Mouse (Mus musculus) MEL (cell line): ENCODE measurements around the gene Sgca. TPM values are rescaled to one million over a fixed set of nuclear protein-coding genes. Genes with fewer than 3 reads are reported as not detected.

Experiments used
- DNase-seq: peaks from one replicate; pipeline ENCODE4 v3.0.0; 2011; ENCODE audit warnings: low read depth, low spot score
- H3K27ac ChIP-seq: 2 replicates; pipeline ENCODE4 v1.5.1; 2012; ENCODE audit warnings: low read depth, mild to moderate bottlenecking, control low read depth, low read length, moderate library complexity; ENCODE audit not compliant: control insufficient read depth
- H3K27me3 ChIP-seq, 2 experiments: fragments of 150-350 bp in 1 of 2; sonication (generic) in 1 of 2; 2 replicates each; pipeline ENCODE4 v1.6.1; 2012; ENCODE audit warnings: low read length in 2 of 2, mild to moderate bottlenecking in 2 of 2, improper control_type of control experiment in 1 of 2, moderate library complexity in 1 of 2; ENCODE audit not compliant: insufficient read depth in 2 of 2, control insufficient read depth in 1 of 2
- H3K36me3 ChIP-seq, 2 experiments: 2 replicates each; pipeline ENCODE4 v1.6.1; 2012 to 2014; ENCODE audit warnings: low read length in 2 of 2, improper control_type of control experiment in 1 of 2, inconsistent platforms in 1 of 2, mild to moderate bottlenecking in 1 of 2; ENCODE audit not compliant: insufficient read depth in 2 of 2, control insufficient read depth in 1 of 2
- H3K4me1 ChIP-seq, 2 experiments: fragments of 150-350 bp in 1 of 2; sonication (generic) in 1 of 2; 2 replicates each; pipeline ENCODE4 v1.6.1; 2012; ENCODE audit warnings: low read length in 2 of 2, improper control_type of control experiment in 1 of 2, mild to moderate bottlenecking in 1 of 2; ENCODE audit not compliant: insufficient read depth in 2 of 2, control insufficient read depth in 1 of 2
- H3K4me3 ChIP-seq, 2 experiments: fragments of 150-350 bp in 1 of 2; sonication (generic) in 1 of 2; 2 replicates each; pipeline ENCODE4 v1.5.1; 2012; ENCODE audit warnings: low read depth in 2 of 2, low read length in 2 of 2, mild to moderate bottlenecking in 2 of 2, moderate library complexity in 2 of 2, control low read depth in 1 of 2, improper control_type of control experiment in 1 of 2; ENCODE audit not compliant: control insufficient read depth in 1 of 2, insufficient read depth in 1 of 2
- H3K79me2 ChIP-seq: 2 replicates; pipeline ENCODE4 v1.6.1; 2012; ENCODE audit warnings: mild to moderate bottlenecking, low read length, moderate library complexity; ENCODE audit not compliant: control insufficient read depth, poor library complexity, insufficient read depth
- H3K9ac ChIP-seq: 2 replicates; pipeline ENCODE4 v1.6.1; 2012; ENCODE audit warnings: low read depth, mild to moderate bottlenecking, control low read depth, low read length, moderate library complexity; ENCODE audit not compliant: control insufficient read depth, poor library complexity, severe bottlenecking
- H3K9me3 ChIP-seq: fragments of 150-350 bp; sonication (generic); replicated peaks from 2 replicates; pipeline ENCODE4 v1.6.1; 2012; ENCODE audit warnings: mild to moderate bottlenecking, low read length, improper control_type of control experiment, moderate library complexity; ENCODE audit not compliant: insufficient read depth
- BHLHE40 ChIP-seq: IDR thresholded peaks from 2 replicates; pipeline ENCODE4 v1.6.1; 2012; ENCODE audit warnings: low read depth, mild to moderate bottlenecking, inconsistent platforms, low read length, improper control_type of control experiment, borderline replicate concordance
- CHD1 ChIP-seq: IDR thresholded peaks from 2 replicates; pipeline ENCODE4 v1.6.1; 2012; ENCODE audit warnings: low read depth, mild to moderate bottlenecking, inconsistent platforms, low read length, improper control_type of control experiment
- CHD2 ChIP-seq: IDR thresholded peaks from 2 replicates; pipeline ENCODE4 v1.6.1; 2011; ENCODE audit warnings: low read length, improper control_type of control experiment
- E2F4 ChIP-seq: IDR thresholded peaks from 2 replicates; pipeline ENCODE4 v1.6.1; 2011; ENCODE audit warnings: low read depth, low read length, improper control_type of control experiment, borderline replicate concordance
- ELF1 ChIP-seq: IDR thresholded peaks from 2 replicates; pipeline ENCODE4 v1.6.1; 2014; ENCODE audit warnings: low read depth, mild to moderate bottlenecking, inconsistent platforms, low read length, improper control_type of control experiment, moderate library complexity
- EP300 ChIP-seq, 2 experiments: IDR thresholded peaks; 2 replicates each; pipeline ENCODE4 v1.6.1; 2011; ENCODE audit warnings: improper control_type of control experiment in 2 of 2, low read length in 2 of 2, low read depth in 1 of 2, mild to moderate bottlenecking in 1 of 2
- ETS1 ChIP-seq: IDR thresholded peaks from 2 replicates; pipeline ENCODE4 v1.6.1; 2012; ENCODE audit warnings: low read depth, mild to moderate bottlenecking, inconsistent platforms, low read length, improper control_type of control experiment, moderate library complexity
- GABPA ChIP-seq: IDR thresholded peaks from 2 replicates; pipeline ENCODE4 v1.6.1; 2012; ENCODE audit warnings: low read depth, mild to moderate bottlenecking, inconsistent platforms, low read length, improper control_type of control experiment, moderate library complexity
- GATA1 ChIP-seq: IDR thresholded peaks from 2 replicates; pipeline ENCODE4 v1.6.1; 2011; ENCODE audit warnings: low read depth, low read length, improper control_type of control experiment
- HCFC1 ChIP-seq: IDR thresholded peaks from 2 replicates; pipeline ENCODE4 v1.6.1; 2012; ENCODE audit warnings: low read depth, mild to moderate bottlenecking, inconsistent platforms, low read length, improper control_type of control experiment, moderate library complexity
- JUND ChIP-seq: IDR thresholded peaks from 2 replicates; pipeline ENCODE4 v1.6.1; 2011; ENCODE audit warnings: low read depth, mild to moderate bottlenecking, improper control_type of control experiment, low read length
- KAT2A ChIP-seq: conservative IDR thresholded peaks from 2 replicates; pipeline ENCODE4 v1.6.1; 2012; ENCODE audit warnings: low read depth, low read length, improper control_type of control experiment, inconsistent platforms
- MAFK ChIP-seq: IDR thresholded peaks from 2 replicates; pipeline ENCODE4 v1.6.1; 2011; ENCODE audit warnings: low read depth, mild to moderate bottlenecking, low read length, improper control_type of control experiment, borderline replicate concordance
- MAX ChIP-seq: IDR thresholded peaks from 2 replicates; pipeline ENCODE4 v1.6.1; 2011; ENCODE audit warnings: low read length, improper control_type of control experiment
- MEF2A ChIP-seq: IDR thresholded peaks from 2 replicates; pipeline ENCODE4 v1.6.1; 2014; ENCODE audit warnings: low read depth, mild to moderate bottlenecking, inconsistent platforms, low read length, improper control_type of control experiment; ENCODE audit not compliant: poor library complexity, insufficient replicate concordance, severe bottlenecking; ENCODE audit errors: extremely low read depth
- MXI1 ChIP-seq: IDR thresholded peaks from 2 replicates; pipeline ENCODE4 v1.6.1; 2011; ENCODE audit warnings: mild to moderate bottlenecking, low read depth, low read length, improper control_type of control experiment
- MYB ChIP-seq: IDR thresholded peaks from 2 replicates; pipeline ENCODE4 v1.6.1; 2011; ENCODE audit warnings: mild to moderate bottlenecking, low read depth, low read length, improper control_type of control experiment
- MYC ChIP-seq: IDR thresholded peaks from 2 replicates; pipeline ENCODE4 v1.6.1; 2011; ENCODE audit warnings: low read depth, mild to moderate bottlenecking, low read length, improper control_type of control experiment, moderate library complexity
- NELFE ChIP-seq: IDR thresholded peaks from 2 replicates; pipeline ENCODE4 v1.6.1; 2011; ENCODE audit warnings: low read depth, low read length, improper control_type of control experiment
- NRF1 ChIP-seq: IDR thresholded peaks from 2 replicates; pipeline ENCODE4 v1.6.1; 2014; ENCODE audit warnings: low read depth, mild to moderate bottlenecking, inconsistent platforms, low read length, improper control_type of control experiment, moderate library complexity; ENCODE audit not compliant: poor library complexity, insufficient read depth, severe bottlenecking
- POLR2A ChIP-seq, 2 experiments: IDR thresholded peaks; 2 replicates each; pipeline ENCODE4 v1.6.1; 2011 to 2012; ENCODE audit warnings: low read length in 2 of 2, mild to moderate bottlenecking in 2 of 2, control low read depth in 1 of 2, improper control_type of control experiment in 1 of 2, low read depth in 1 of 2, moderate library complexity in 1 of 2; ENCODE audit not compliant: control insufficient read depth in 1 of 2, insufficient read depth in 1 of 2, poor library complexity in 1 of 2
- POLR2AphosphoS2 ChIP-seq: IDR thresholded peaks from 2 replicates; pipeline ENCODE4 v1.6.1; 2011; ENCODE audit warnings: low read length, improper control_type of control experiment
- POLR2AphosphoS5 ChIP-seq: IDR thresholded peaks from 2 replicates; pipeline ENCODE4 v1.6.1; 2012; ENCODE audit warnings: low read depth, borderline replicate concordance, mild to moderate bottlenecking, inconsistent platforms, low read length, moderate library complexity, mixed read lengths
- RAD21 ChIP-seq: IDR thresholded peaks from 2 replicates; pipeline ENCODE4 v1.6.1; 2011; ENCODE audit warnings: mild to moderate bottlenecking, low read depth, low read length, improper control_type of control experiment
- RCOR1 ChIP-seq: IDR thresholded peaks from 2 replicates; pipeline ENCODE4 v1.6.1; 2012; ENCODE audit warnings: low read depth, mild to moderate bottlenecking, inconsistent platforms, low read length, improper control_type of control experiment
- SIN3A ChIP-seq: IDR thresholded peaks from 2 replicates; pipeline ENCODE4 v1.6.1; 2012; ENCODE audit warnings: low read length, improper control_type of control experiment, inconsistent platforms
- SMC3 ChIP-seq: IDR thresholded peaks from 2 replicates; pipeline ENCODE4 v1.6.1; 2011; ENCODE audit warnings: low read depth, low read length, improper control_type of control experiment
- TAL1 ChIP-seq: IDR thresholded peaks from 2 replicates; pipeline ENCODE4 v1.6.1; 2012; ENCODE audit warnings: mild to moderate bottlenecking, inconsistent platforms, low read length, moderate library complexity, mixed read lengths
- TCF12 ChIP-seq: IDR thresholded peaks from 2 replicates; pipeline ENCODE4 v1.6.1; 2014; ENCODE audit warnings: low read depth, mild to moderate bottlenecking, inconsistent platforms, low read length, improper control_type of control experiment, moderate library complexity
- UBTF ChIP-seq: IDR thresholded peaks from 2 replicates; pipeline ENCODE4 v1.6.1; 2012; ENCODE audit warnings: low read depth, mild to moderate bottlenecking, inconsistent platforms, low read length, improper control_type of control experiment, moderate library complexity, borderline replicate concordance; ENCODE audit not compliant: insufficient read depth
- USF1 ChIP-seq: IDR thresholded peaks from 2 replicates; pipeline ENCODE4 v1.6.1; 2014; ENCODE audit warnings: low read depth, mild to moderate bottlenecking, inconsistent platforms, low read length, improper control_type of control experiment, moderate library complexity
- ZKSCAN1 ChIP-seq: IDR thresholded peaks from 2 replicates; pipeline ENCODE4 v1.6.1; 2012; ENCODE audit warnings: low read depth, mild to moderate bottlenecking, inconsistent platforms, low read length, improper control_type of control experiment, moderate library complexity
- ZMIZ1 ChIP-seq: IDR thresholded peaks from 2 replicates; pipeline ENCODE4 v1.6.1; 2012; ENCODE audit warnings: low read depth, mild to moderate bottlenecking, inconsistent platforms, low read length, improper control_type of control experiment, moderate library complexity
- ZNF384 ChIP-seq: IDR thresholded peaks from 2 replicates; pipeline ENCODE4 v1.6.1; 2012; ENCODE audit warnings: low read depth, mild to moderate bottlenecking, inconsistent platforms, low read length, improper control_type of control experiment
- polyA plus RNA-seq, 2 experiments: library from polyadenylated mRNA; stranded (reverse) in 1 of 2; unstranded in 1 of 2; fragments of >175 nt in 1 of 2; fragments of >200 nt in 1 of 2; gene quantifications; 2 replicates each; pipeline versions ENCODE4 v1.2.1 to v1.2.4; 2012; ENCODE audit warnings: low replicate concordance in 2 of 2, low read depth in 1 of 2; ENCODE audit not compliant: insufficient read length in 2 of 2, insufficient read depth in 1 of 2, missing spikeins in 1 of 2
- total RNA-seq: library from RNA; depleted of rRNA; stranded (reverse); fragments of 300-350 nt; gene quantifications from 2 replicates; pipeline ENCODE4 v1.2.3, GENCODE M21; 2012

The Sgca gene
- total and polyA plus RNA-seq, 3 experiments: not detected

DNA sequence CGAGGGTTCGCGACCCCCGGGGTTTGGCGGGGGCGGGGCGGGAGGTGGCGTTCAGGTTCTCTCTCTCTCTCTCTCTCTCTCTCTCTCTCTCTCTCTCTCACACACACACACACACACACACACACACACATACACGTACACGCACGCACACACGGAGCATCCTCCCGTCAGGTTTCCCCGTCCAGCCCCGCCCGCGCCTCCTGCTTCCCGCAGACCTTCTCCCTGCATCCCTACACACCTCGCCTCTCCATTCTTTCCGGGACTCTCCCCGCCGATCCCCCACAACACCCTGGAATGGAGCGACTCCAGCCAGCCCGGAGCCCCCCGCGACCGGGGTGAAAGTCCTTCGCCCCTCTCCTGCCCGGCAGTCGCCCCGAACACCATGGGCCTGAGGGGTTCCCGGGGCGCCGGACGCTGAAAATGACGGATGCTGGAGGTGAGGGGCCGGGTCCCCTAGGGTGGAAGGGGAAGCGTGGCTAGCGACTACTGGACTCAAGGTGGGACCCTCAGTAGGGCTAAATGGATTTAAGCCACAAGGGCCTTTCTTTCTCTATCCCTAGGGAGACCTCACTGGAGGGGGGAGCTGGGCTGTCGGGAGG is 34.1 kb upstream of the Sgca start (continued):
- TF ChIP-seq USF1 (no peak), NRF1 (no peak)

DNA sequence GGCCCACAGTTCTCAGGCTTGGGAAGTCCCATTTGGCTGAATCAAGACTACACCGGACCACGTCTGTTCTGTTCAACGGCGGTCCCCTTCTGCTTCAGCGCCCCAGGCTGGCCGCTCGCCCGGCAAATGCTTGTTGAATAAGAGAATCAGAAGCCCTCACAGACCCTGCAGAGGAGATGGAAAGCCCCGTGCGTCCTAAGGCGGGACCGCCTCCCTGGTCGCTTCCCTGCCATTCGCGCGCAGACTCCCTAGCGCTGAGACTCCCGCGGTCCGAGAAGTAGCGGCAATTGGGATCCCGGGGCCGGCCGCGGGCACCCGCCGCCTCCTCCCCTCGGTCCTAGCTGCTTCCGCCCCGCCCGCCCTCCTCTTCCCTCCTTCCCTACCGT is 33.5 kb upstream of the Sgca start, which contains the start of gene Samd14:
TSS of gene Samd14 (plus strand) at position 251 of the 386 bp plus-strand sequence.
- peak within 1 kb of the TSS; percentile 70 to 80 for H3K4me3 ChIP-seq
- peak within 1 kb of the TSS; percentile 91 for H3K9ac ChIP-seq
- no peaks in the 10 kb centered on the region for H3K27me3 ChIP-seq
- peaks cover 8 to 55% of the 10 kb centered on the region in 2 experiments for H3K4me1 ChIP-seq
- no peaks in the 10 kb centered on the region for H3K9me3 ChIP-seq
- peak within 1 kb of the TSS; percentile 91 for H3K27ac ChIP-seq
- peak; percentile 85 for DNase-seq
- peaks cover 25% of the 10 kb centered on the region for H3K79me2 ChIP-seq
- H3K36me3 ChIP-seq: peaks cover 0 to 39% of the 10 kb centered on the region in 2 experiments; a peak in 3 of 4 replicates
- TF ChIP-seq MYC (no peak), TCF12 (peak; percentile 55; the same call in 1 of the 2 replicates), CHD1 (no peak; the same call in 1 of the 2 replicates), ZMIZ1 (no peak; the same call in 1 of the 2 replicates), MXI1 (peak; percentile 33), E2F4 (no peak), MAX (no peak), SMC3 (no peak), GABPA (no peak), KAT2A (no peak), POLR2AphosphoS5 (no peak), CHD2 (no peak), RCOR1 (no peak), NRF1 (peak; percentile 73), ZKSCAN1 (no peak), EP300 (IDR thresholded peaks at IDR 0.05; ENCODE audit: low read depth in 1 of 2, low read length in 2 of 2) (peak in 1 of 2 experiments; percentile 3; a peak in 1 of 4 replicates), MAFK (no peak), MEF2A (no peak), ETS1 (no peak), ZNF384 (no peak), POLR2A (IDR thresholded peaks at IDR 0.05; ENCODE audit: control insufficient read depth in 1 of 2, insufficient read depth in 1 of 2, low read depth in 1 of 2, low read length in 2 of 2, poor library complexity in 1 of 2) (peak; percentile 19 to 47; a peak in 1 of 4 replicates), POLR2AphosphoS2 (no peak), JUND (no peak), SIN3A (peak; percentile 78; the same call in 1 of the 2 replicates), UBTF (no peak), MYB (no peak), RAD21 (no peak), HCFC1 (peak; percentile 43; the same call in 1 of the 2 replicates), GATA1 (no peak), TAL1 (no peak), ELF1 (0 out of 2 replicates have a peak, but pooled peaks have one; percentile 34), BHLHE40 (no peak), USF1 (no peak), NELFE (peak; percentile 56)
